Mouse (Mus musculus) A20 (cell line): Measurements from ENCODE around the gene Pou4f1.

ENCODE experiments used
- DNase-seq: peaks from one replicate; pipeline ENCODE4 v3.0.0-alpha.2; 2011; ENCODE audit warnings: low read depth, low spot score

Pou4f1 gene

DNA sequence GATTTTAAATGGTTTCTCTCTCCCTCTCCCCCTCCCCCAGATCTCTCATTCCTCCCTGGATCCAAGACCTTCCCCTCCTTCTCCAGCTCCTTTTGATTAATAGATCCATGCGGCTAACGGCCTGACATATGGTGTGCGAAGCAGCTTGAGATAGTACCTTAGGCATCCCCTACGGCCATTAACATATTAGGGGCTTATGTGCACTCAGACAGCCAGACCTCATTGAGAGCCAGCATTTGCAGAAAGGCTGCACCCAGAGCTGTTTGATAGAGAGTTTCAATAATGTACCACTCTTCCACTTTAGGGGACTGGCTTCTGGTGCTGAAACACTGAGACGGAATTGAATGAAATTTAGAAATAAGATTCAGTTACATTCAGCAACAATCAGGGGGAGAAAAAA is 10.8 kb downstream of the Pou4f1 start:
- no peak for DNase-seq

- peak; percentile 57 for DNase-seq
Observed at GRCm38 (mm10) chr14:104453824-104454223, 14.0 kb downstream of the Pou4f1 start.

GRCm38 (mm10) chr14:104434293-104434692 is 33.5 kb downstream of the Pou4f1 start:
- DNase-seq, result no peak

GRCm38 (mm10) chr14:104430819-104431218 is 37.0 kb downstream of the Pou4f1 start:
- DNase-seq, result no peak

DNA sequence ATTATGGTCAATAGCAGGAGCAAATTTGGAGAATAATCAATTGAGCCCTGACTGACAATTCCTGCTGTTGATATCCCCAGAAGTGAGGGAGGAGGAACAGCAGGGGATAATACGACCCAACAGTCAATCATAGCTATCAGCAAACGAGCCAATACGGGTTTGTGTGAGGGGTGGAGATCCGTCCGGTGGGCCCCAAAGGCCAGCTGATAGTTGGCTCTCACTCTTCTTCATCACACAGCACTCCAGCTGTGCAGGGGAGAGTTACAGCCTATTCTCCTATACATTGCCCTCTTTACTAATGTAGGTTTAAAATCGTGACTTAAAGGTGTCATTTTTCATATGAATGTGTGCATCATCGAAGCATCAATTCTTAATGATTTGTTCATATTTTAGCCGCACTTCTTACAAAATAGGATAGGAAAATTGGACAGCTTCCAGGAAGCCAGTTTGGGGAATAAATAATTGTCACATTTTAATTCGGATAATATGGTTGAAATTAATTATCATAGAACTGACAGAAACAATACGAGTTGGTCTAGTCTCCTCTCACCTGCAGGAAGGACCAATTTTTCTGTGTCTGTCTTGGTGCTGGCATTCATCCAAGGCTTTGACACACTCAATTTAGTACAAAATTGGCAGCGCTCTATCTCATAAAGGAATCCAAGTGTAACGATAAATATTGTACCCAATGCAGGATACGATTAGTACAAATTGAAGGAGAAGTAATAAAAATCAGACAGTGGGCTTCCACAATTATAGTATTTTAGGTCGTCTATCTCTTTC is 43.9 kb downstream of the Pou4f1 start:
- DNase-seq, result no peak
